Mouse (Mus musculus) kidney, embryonic 14.5 days (tissue): ENCODE results near the gene Tbc1d9. TPM values are rescaled to one million over a fixed set of nuclear protein-coding genes. Genes with fewer than 3 reads are reported as not detected.

Experiments used
- ATAC-seq: fragments of 200-750 bp; cut with Nextera tagmentation; 2 replicates; pipeline ENCODE4 v1.8.0; 2017; ENCODE audit warnings: moderate number of reproducible peaks, mild to moderate bottlenecking, moderate TSS enrichment, moderate library complexity; ENCODE audit not compliant: low FRiP score, low TSS enrichment
- H3K27ac ChIP-seq: fragments of 300-500 bp; sonication (generic); 2 replicates; pipeline ENCODE4 v1.5.1; 2014; ENCODE audit warnings: low read depth, mild to moderate bottlenecking, low read length, moderate library complexity, mixed read lengths
- H3K27me3 ChIP-seq: fragments of 300-500 bp; sonication (generic); 2 replicates; pipeline ENCODE4 v1.6.1; 2014; ENCODE audit warnings: mild to moderate bottlenecking, low read length; ENCODE audit not compliant: control insufficient read depth, insufficient read depth
- H3K36me3 ChIP-seq: fragments of 300-500 bp; sonication (generic); 2 replicates; pipeline ENCODE4 v1.6.1; 2014; ENCODE audit warnings: low read length, mixed read lengths; ENCODE audit not compliant: control insufficient read depth, insufficient read depth
- H3K4me1 ChIP-seq: fragments of 300-500 bp; sonication (generic); 2 replicates; pipeline ENCODE4 v1.6.1; 2014; ENCODE audit warnings: low read length, mixed read lengths; ENCODE audit not compliant: control insufficient read depth, insufficient read depth
- H3K4me2 ChIP-seq: fragments of 300-500 bp; sonication (generic); replicated peaks from 2 replicates; pipeline ENCODE4 v1.6.1; 2014; ENCODE audit warnings: low read depth, mild to moderate bottlenecking, low read length
- H3K4me3 ChIP-seq: fragments of 300-500 bp; sonication (generic); 2 replicates; pipeline ENCODE4 v1.5.1; 2014; ENCODE audit warnings: mild to moderate bottlenecking, low read length
- H3K9ac ChIP-seq: fragments of 300-500 bp; sonication (generic); 2 replicates; pipeline ENCODE4 v1.6.1; 2014; ENCODE audit warnings: low read depth, mild to moderate bottlenecking, low read length, moderate library complexity
- H3K9me3 ChIP-seq: fragments of 300-500 bp; sonication (generic); 2 replicates; pipeline ENCODE4 v1.6.1; 2016; ENCODE audit warnings: low read length; ENCODE audit not compliant: control insufficient read depth
- WGBS: fragments of 180-500 bp; shearing (Covaris S2); extraction: QIAGEN DNeasy Blood & Tissue Kit; methylation state at CpG from one replicate; pipeline ENCODE4 v1.1.7; 2014; 5-methylcytosine and 5-hydroxymethylcytosine counted together
- polyA plus RNA-seq: library from polyadenylated mRNA; unstranded; fragments of >200 nt; fragmentation: Nextera tagmentation; extraction: Ambion mirVana; gene quantifications from 2 replicates; pipeline ENCODE4 v1.2.1, GENCODE M21; 2014

Tbc1d9 gene
- polyA plus RNA-seq, 1 experiment from 2014 or later, result 3.4 TPM

DNA sequence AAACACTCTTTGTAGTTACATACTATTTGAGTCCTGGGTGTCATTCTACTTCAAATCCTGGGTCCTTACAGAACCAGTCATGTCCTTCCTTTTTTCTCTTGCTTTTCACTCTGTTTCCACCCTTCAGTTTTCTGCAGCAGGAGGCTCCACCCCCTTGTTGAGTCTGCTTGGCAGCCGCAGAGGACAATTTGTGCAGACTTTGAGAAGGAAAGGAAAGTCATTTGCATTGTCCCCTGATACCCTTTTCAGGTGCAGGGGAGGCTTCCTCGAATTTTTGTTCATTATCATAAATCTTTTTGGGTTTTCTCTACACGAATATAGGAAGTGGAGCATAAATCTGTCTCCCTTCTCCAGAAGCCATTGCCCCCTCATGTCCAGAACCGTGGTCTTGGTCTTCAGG is 12.7 kb upstream of the Tbc1d9 start:
- Histone ChIP-seq H3K27ac (no peak overlapping the region), H3K36me3 (no peaks in the 10 kb centered on the region), H3K4me1 (no peaks in the 10 kb centered on the region), H3K4me3 (no peak overlapping the region), H3K27me3 (no peaks in the 10 kb centered on the region), H3K9ac (no peak overlapping the region), H3K4me2 (no peak overlapping the region), H3K9me3 (peaks cover 3% of the 10 kb centered on the region; the same call in 1 of the 2 replicates)
- WGBS, result 40% methylated on average over 4 of the region's 4 CpGs
- ATAC-seq, result no peak

DNA sequence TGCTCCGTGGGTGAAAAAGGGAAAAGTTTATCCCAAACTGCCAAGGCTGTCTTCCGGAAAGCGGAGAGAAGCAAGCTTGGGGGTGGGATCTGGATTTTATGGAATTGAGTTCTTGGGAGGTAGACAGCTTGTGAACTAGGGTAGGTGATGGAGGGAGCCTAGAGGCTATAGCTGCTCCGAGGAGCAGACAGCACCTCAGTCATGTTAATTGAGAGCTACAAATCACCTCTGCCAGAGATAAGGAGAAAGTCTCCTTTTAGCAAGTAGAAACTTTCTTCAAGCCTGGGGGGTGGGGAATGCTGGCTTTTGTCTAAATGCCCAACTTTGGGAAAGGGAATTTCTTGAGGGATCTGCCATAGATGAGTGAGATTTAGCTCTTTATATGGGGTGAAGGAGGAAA is 10.0 kb upstream of the Tbc1d9 start:
- H3K4me3 ChIP-seq, result no peak overlapping the region
- no peaks in the 10 kb centered on the region for H3K4me1 ChIP-seq
- no peak for ATAC-seq
- 20% methylated on average over 4 of the region's 4 CpGs for WGBS
- H3K27me3 ChIP-seq, result no peaks in the 10 kb centered on the region
- H3K4me2 ChIP-seq, result no peak overlapping the region
- H3K9me3 ChIP-seq, result peaks cover 3% of the 10 kb centered on the region; the same call in 1 of the 2 replicates
- H3K36me3 ChIP-seq, result no peaks in the 10 kb centered on the region
- H3K27ac ChIP-seq, result no peak overlapping the region
- no peak overlapping the region for H3K9ac ChIP-seq

DNA sequence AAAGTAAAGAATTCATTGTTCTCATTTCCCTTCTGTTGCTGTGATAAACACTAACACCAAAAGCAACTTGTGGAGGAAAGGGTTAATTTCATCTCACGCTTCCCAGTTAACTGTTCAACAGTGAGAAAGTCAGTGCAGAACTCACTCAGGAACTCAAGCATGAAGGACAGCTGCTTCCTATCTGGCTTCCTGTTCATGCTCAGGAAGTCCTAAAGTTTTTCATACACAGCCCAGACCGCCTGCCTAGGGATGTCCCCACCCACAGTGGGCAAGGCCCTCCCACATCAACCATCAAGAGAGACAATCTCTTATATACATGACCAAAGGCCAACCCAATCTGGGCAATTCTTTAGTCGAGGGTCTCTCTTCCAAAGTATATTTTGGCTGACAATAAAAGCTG is 6.2 kb upstream of the Tbc1d9 start:
- WGBS, result 46% methylated on average over 3 of the region's 3 CpGs
- Histone ChIP-seq H3K27ac (no peak overlapping the region), H3K4me1 (no peaks in the 10 kb centered on the region), H3K36me3 (no peaks in the 10 kb centered on the region), H3K27me3 (no peaks in the 10 kb centered on the region), H3K4me3 (no peak overlapping the region), H3K4me2 (no peak overlapping the region), H3K9me3 (no peaks in the 10 kb centered on the region), H3K9ac (no peak overlapping the region)
- ATAC-seq, result no peak

DNA sequence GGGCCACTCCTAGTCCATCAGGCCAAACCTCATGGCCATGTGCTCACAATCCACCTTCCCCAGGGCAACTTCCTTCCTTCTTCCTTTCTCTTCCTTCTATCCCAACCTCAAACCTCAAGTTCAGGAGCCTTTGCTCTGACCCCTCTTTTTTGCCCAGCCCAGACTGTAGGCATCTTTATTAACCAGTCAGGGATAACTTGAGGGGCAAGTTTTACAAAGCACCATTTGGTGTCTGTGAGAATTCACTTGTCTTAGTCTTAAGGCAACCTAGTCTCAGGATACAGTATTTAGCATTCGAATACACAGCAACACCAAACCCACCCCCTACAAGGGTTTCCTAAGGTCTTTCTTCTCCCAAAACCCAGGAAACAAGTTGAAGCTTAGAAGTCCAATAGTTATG is 5.5 kb upstream of the Tbc1d9 start:
- Histone ChIP-seq H3K9ac (no peak overlapping the region), H3K36me3 (no peaks in the 10 kb centered on the region), H3K27me3 (no peaks in the 10 kb centered on the region), H3K27ac (no peak overlapping the region), H3K4me3 (no peak overlapping the region), H3K4me2 (no peak overlapping the region), H3K4me1 (no peaks in the 10 kb centered on the region), H3K9me3 (no peaks in the 10 kb centered on the region)
- WGBS, result 81% methylated on average over 1 of the region's 1 CpGs
- ATAC-seq, result no peak

DNA sequence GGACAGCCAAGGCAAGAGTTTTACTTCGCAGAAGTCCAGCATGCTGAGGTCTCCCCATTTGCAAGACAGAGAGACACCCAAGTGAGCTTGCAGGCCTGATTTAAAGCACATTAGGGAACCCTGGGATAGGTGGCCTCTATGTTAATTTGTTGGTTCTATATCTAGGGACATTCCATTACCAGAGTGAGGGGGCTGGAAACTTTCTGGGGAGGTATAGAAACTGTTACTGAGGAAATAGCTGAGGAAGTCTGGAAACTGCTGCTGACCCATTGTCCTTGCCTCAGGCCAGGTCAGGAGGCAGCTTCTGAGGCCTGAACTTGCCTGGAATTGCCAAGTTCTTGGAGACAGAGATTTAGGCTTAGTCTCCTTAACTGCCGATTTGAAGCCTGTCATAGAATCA is 4.5 kb upstream of the Tbc1d9 start:
- 75% methylated on average over 2 of the region's 2 CpGs for WGBS
- H3K4me3 ChIP-seq, result no peak overlapping the region
- no peak overlapping the region for H3K9ac ChIP-seq
- no peaks in the 10 kb centered on the region for H3K27me3 ChIP-seq
- no peak for ATAC-seq
- no peak overlapping the region for H3K27ac ChIP-seq
- no peaks in the 10 kb centered on the region for H3K4me1 ChIP-seq
- H3K9me3 ChIP-seq, result no peaks in the 10 kb centered on the region
- no peak overlapping the region for H3K4me2 ChIP-seq
- H3K36me3 ChIP-seq, result no peaks in the 10 kb centered on the region

DNA sequence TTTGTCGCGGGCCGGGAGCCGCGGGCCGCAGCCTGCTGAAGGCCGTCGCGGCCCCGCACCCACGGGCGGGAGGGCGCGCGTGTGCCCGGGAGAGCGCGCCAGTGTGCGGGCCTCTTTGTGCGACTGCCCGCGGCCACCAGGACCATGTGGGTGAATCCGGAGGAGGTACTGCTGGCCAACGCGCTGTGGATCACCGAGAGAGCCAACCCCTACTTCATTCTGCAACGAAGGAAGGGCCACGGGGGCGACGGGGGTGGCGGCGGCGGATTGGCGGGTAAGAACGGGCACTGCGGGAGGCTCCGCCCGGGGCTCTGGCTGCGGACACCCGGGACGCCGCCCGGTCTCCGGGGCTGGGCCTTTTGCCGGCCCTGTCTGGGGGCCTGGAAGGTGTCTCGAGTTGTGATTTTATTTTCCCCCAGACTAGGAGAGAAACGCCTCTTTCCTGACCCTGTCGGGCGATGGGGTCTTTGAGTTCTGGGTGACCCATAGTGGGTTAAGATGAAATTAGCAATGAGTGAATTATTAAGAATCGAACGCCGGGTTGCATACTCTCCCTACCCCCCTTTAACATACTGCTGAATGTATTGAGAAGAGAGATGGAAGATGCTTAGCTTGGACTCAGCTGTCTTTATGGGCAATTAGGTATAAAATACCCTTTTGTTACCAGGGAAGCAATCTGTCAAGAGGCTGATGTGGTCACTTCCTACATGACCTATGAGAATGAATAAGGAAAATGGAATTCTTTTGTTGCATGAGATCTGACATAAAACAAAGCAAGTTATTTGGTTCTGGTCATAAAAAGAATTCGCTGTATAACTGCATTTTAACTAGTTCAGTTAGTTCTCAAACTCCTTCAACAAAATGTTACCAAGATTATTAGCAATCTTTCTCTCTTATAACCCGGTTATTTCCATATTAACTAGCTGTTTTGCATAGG is 1.0 kb downstream of the Tbc1d9 start, which contains the start of gene Gm10645:
Gm10645 (minus strand) TSS at position 240 of the 937 bp plus-strand sequence.
- peak within 1 kb of the TSS; percentile 81 for H3K4me2 ChIP-seq
- no peaks in the 10 kb centered on the region for H3K36me3 ChIP-seq
- H3K27me3 ChIP-seq, result no peaks in the 10 kb centered on the region
- peak within 1 kb of the TSS; percentile 68 for H3K27ac ChIP-seq
- 4% methylated on average over 54 of the region's 54 CpGs for WGBS
- no peaks in the 10 kb centered on the region for H3K9me3 ChIP-seq
- peak within 1 kb of the TSS; percentile 72 for H3K4me3 ChIP-seq
- H3K4me1 ChIP-seq, result no peaks in the 10 kb centered on the region
- ATAC-seq, result peak; percentile 73
- peak within 1 kb of the TSS; percentile 76 for H3K9ac ChIP-seq

DNA sequence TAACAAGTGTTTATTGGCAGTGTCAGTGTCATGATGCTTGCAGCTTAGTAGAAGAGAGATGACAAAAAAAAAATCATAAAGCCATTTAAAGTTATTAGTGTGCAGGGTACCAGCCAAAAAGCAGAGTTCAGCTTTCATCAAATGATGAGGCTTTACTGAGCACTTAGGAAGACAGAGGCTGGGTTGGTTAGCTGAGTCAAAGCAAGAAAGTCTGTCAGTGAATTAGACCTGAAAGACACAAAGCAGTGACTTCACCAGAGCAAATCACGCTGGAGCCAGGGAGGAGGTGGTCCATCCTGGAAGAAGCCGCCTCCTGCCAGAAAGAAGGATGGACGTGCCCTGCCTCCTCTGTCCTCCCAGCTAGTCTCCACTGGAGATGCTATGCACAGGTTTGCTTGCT is 2.8 kb downstream of the Tbc1d9 start:
- H3K9ac ChIP-seq, result no peak overlapping the region
- no peaks in the 10 kb centered on the region for H3K4me1 ChIP-seq
- no peak for ATAC-seq
- H3K27me3 ChIP-seq, result no peaks in the 10 kb centered on the region
- no peak overlapping the region for H3K4me3 ChIP-seq
- no peak overlapping the region for H3K4me2 ChIP-seq
- no peaks in the 10 kb centered on the region for H3K36me3 ChIP-seq
- 49% methylated on average over 3 of the region's 3 CpGs for WGBS
- H3K27ac ChIP-seq, result no peak overlapping the region
- no peaks in the 10 kb centered on the region for H3K9me3 ChIP-seq

DNA sequence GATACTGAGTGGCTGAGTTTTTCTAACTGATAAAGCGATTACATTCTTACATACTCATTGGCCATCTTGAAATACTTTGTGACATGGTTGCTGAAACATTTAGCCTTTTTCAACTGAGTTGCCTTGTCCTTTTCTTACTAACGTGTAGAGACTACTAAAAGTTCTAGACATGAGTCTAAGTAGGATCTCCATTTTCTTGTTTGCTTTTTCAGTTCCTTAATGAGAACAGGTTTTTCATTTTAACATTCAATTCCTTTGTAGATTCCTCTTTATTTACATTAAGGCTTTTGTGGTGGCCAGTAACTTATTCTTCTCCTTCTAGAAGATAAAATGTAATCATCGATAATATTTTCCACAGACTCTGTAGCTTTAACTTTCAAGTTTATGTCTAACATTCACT is 4.0 kb downstream of the Tbc1d9 start:
- H3K9me3 ChIP-seq, result no peaks in the 10 kb centered on the region
- no peak overlapping the region for H3K27ac ChIP-seq
- no peaks in the 10 kb centered on the region for H3K4me1 ChIP-seq
- H3K9ac ChIP-seq, result no peak overlapping the region
- no peaks in the 10 kb centered on the region for H3K36me3 ChIP-seq
- H3K4me3 ChIP-seq, result no peak overlapping the region
- H3K27me3 ChIP-seq, result no peaks in the 10 kb centered on the region
- H3K4me2 ChIP-seq, result no peak overlapping the region
- ATAC-seq, result no peak
- 91% methylated on average over 3 of the region's 3 CpGs for WGBS

DNA sequence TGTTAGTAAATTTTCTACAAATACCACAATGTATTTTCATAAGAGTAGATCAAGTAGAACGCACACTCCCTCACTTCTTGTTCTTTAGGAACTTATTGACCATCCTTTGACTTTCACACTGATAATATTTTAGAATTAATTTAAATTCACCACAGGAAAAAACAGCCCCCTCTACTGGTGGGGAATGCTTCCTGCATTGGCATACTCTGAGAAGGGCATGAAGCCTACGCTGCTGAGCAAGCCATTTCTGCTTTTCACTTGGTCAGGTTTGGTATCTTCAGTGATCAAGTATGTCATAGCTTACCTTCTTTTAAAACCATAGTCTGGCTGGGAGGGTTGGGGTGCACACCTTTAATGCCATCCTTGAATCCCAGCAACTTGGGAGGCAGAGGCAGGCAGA is 4.6 kb downstream of the Tbc1d9 start:
- no peak overlapping the region for H3K27ac ChIP-seq
- no peak overlapping the region for H3K4me3 ChIP-seq
- no peak for ATAC-seq
- no peaks in the 10 kb centered on the region for H3K27me3 ChIP-seq
- H3K9me3 ChIP-seq, result no peaks in the 10 kb centered on the region
- WGBS, result 89% methylated on average over 2 of the region's 2 CpGs
- no peaks in the 10 kb centered on the region for H3K36me3 ChIP-seq
- H3K9ac ChIP-seq, result no peak overlapping the region
- H3K4me2 ChIP-seq, result no peak overlapping the region
- no peaks in the 10 kb centered on the region for H3K4me1 ChIP-seq
